Mouse (Mus musculus): ENCODE measurements around the gene Abcb7.

Abcb7 gene

DNA sequence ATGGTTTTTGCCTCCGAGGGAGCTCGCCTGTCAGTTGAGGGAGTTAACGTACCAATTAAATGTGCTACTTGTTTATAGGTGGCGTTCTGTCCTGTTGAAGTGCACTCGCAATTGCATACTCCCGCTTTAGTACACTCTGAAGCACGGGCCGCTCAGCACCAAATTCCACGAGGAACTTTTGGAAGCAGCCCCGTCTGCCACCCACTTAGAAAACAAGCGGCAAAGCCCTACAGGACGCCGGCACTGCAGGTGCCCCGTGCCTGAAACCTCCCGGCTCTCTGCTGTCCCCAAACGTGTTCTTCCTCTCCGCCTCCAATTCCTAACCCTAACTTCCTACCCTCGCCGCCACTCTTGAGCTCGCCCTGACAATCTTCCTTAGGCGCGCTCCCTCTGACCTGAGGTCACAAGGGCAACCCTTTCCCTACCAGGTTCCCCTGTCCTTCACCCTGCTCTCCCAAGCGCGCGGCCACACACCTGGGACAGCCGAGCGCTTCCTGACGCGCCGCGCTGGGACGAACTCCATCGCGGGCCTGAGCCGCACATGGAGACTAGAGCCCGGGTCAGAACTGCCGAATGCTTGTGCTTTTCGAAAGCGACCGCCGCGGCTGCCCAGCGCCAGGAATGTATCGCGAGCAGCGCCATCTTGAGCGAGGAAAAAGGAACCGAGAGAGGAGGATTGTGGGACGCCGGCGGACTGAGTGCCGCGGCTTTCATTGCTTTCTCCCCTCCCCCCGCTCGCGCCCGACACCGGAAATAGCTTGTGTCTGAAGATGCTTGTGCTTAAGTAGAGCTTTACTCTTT is at the start of gene Abcb7:
Gene Abcb7, minus strand, starts transcription at position 674 of the 801 bp plus-strand sequence.
- peak; percentile 85 for DNase-seq

DNA sequence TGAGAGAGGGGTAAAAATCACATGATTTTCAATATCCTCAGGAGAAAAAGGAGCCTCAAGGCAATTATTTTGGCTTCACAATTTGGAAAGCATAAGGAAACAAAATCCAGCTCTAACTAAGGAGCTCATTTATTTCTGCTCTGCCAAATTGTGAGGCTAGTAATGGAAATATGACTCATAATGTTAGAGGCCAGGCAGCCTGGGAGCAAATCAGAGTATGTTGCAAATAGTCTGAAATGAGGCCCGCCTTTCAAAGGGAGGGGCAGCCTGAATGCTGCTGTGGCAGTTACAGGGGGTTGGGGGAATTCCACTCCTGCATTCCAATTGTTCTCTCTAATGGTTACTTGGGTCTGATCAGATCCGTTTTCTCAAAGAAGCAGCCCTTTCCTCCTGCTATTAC is 48.1 kb upstream of the Abcb7 start:
- DNase-seq, result no peak

DNA sequence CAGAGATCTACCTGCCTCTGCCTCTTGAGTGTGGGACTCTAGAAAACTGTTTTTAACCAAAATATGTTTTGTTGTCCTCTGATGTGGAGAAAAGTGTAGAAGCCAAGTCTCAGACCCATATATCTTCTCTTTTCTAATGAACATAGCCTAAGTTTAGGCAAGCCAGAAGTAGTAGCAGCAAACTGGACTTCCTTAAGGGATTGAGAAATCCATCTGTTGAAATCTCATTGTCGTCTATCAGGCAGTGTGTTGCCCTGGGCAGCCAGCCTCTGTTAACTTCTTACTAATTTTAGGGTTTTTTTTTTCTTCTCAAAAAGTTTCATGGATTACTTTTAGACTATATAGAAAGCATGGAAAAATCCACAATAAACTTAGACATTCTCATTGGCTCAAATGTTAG is 38.8 kb upstream of the Abcb7 start:
- DNase-seq, result no peak

DNA sequence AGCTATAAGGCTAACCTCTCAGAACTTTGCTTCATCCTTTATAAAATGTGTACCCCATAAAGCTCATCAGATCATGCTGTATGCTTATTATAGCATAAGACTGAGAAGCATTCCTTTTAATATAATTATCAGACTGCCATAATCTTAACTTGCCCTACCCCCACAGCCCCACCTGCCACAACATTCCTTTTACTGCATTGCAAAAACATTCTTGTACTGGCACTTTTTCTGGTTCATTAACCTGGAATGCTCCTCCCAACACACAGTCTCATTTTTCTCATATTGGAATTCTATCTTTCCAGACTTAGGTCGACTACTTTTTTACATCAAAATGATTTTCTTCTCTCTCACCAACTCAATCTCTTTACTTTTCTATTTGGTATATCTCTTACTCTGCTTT is 19.8 kb upstream of the Abcb7 start:
- peak; percentile 5 for DNase-seq

DNA sequence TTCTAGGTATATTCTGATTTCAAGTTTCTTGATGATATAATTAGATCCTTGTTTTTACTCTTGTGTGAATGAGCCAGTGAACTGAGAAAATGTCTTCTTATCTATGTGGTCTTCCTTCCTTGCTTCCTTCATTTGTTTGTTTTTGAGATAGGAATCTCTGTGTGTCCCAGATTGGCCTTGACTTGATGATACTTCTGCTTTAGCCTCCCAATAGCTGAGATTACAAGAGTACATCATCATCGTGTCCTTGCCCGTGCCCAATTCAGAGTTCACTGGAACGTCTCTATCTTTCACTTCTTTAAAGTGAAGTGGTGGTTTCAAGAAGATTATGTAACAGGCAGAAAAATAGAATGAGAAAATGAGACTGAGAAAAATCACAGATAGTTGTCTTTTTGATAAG is 14.5 kb upstream of the Abcb7 start:
- DNase-seq, result no peak

DNA sequence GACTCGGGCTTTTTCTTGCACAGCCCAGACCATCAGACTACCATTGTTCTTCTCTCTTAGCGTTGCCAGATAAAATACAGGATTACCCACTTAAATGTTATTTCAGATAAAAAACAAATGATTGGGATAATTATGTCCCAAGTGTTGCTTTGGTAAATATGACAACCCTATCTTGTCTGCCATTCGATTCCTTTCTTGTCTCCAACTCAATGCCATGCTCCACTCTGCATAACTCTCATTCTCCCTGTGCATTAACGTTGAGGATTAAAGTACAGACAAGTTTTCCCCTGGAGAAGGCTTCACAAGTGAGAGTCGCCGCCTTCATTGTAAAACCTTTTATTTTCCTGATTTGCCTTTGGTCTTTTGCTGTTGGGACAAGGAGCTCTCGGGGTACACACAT is 339 bp upstream of the Abcb7 start:
- no peak for DNase-seq

DNA sequence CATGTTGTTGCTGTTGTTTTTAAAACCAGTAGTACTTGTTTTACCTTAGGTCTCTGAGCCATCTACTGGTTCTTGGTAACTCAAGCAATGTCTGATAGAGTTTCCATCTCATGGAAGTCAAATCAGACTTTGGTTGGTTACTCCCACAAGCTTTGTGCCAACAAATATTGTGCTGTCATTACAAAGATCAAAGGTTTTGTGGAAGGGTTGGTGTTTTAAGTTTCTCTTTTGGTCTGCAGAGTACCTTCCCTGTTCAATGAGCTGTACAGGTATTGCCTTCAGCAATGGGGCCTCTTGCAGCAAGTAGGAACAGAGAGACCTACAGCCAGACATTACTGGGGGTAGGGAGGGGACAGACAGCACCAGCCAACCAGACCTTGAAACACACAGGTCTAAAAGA is 5.5 kb downstream of the Abcb7 start:
- DNase-seq, result no peak

DNA sequence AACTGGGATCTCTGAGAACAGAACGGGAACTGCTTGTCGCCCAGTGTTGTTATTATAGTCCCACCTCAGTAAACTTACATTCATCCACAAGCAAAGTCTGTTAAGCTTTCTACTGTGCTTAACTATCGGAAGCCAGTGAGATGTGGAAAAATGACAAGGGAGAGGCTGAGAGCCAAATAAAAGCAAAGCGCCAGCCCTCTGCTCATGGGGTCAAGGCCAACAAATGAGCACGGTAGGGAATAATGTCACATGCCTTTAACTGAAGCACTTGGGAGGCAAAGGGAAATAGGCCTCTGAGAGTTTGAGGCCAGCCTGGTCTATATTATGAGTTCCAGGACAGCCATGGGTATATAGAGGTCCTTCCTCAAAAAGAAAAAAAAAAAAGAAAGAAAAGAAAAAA is 11.2 kb downstream of the Abcb7 start:
- no peak for DNase-seq

DNA sequence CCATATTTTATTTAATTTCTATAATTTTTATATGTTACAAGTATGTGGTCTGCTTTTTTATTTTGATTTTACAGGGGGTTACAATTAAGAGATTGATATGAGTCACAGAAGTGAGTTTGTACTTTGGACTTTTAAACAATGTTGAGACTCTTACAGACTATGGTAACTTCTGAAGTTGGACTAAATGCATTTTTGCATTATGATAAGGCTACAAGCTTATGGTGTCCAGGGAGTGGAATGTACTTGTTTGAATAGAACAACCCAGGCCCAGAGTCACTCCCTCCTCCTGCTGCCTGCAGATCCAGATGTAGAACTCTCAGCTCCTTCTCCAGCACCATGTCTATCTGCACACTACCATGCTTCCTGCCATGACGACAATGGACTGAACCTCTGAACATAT is 12.5 kb downstream of the Abcb7 start:
- no peak for DNase-seq

DNA sequence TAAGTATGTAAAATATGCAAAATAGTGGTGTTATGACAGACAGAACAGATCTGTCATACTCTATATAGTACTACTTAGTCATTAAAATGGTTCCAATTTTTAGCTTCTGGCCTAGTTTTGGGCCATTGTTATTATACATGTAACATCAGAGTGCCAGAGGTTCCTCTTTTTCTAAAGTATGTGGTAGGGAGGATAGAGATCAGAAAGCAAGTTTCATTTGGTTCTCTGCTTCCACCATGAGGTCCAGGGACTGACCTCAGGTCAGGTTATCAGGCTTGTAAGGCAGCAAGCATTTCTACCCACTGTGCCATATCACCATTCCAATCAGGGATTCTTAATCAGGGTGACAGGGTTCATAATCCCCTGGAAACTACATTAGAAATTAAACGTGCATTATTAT is 16.1 kb downstream of the Abcb7 start:
- no peak for DNase-seq

DNA sequence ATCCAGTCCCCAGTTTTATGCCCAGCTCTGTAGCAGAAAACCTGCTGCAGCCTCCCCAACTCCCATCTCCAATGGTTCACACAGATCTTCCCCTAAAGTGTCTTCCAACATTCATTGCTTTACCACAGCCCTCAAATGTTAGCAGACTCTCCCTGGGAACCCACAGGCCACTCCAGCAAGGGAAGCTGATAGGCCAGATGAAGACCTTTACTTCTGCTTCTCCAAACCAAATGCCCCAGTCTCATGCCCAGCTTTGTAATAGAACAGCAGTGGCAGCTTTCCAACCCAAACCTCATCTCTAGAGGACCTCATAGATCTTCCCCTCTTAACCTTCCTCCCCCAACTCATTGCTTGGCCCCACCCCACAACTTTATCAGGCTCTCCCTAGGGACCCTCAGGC is 54.0 kb downstream of the Abcb7 start:
- DNase-seq, result no peak

DNA sequence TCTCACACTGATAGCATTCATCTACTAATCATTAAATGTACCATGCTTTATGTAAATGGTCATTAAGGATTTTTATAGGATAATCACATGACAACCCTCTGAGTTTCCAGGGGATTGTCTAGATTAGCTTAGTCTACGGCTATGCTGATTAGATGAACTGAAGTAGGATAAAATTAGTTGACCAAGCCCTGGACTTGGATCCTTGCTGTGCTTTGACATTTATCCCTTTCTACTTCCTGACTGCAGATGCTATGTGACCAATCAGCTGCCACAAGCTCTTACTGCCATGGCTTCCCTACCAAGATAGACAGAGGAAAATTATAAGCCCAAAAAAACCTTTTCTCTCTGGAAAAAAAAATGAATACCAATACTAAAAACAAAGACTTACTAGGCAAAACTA is 57.8 kb downstream of the Abcb7 start:
- no peak for DNase-seq

DNA sequence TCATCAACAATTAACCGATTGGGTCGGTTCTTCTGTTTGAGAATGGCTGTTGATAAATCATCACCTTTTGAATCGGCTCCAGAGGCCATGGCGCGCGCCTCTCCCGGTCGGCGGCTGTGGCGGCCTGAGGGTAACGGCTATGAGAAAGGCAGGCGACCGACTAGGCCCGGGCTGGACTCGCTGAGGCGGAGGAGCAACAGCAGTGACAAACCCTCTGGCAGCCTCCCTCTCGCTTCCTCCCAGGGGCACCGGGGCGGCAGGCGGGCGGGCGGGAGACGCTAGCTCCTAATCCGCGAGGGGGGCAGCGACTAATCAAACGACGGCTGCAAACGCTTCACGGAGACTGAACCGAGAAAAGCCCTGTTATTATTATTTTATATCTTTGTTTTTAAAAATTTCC is 65.5 kb downstream of the Abcb7 start:
- DNase-seq, result peak; percentile 33

DNA sequence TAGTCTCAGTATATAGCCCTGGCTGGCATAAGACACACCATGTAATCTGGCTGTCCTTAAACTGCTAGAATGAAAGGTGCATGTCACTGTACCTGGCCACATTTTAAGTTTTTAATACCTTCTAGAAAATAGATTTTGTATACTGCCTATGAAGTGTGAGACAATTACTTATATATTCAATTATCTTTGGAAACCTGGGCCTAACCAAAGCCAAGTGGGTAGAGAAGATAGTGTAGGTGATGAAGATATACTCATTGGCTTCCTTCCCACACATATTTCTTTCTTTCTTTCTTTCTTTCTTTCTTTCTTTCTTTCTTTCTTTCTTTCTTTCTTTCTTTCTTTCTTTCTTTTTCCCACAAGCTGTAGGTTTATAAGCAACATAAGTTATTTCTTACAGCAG is 121.9 kb downstream of the Abcb7 start:
- DNase-seq, result no peak

DNA sequence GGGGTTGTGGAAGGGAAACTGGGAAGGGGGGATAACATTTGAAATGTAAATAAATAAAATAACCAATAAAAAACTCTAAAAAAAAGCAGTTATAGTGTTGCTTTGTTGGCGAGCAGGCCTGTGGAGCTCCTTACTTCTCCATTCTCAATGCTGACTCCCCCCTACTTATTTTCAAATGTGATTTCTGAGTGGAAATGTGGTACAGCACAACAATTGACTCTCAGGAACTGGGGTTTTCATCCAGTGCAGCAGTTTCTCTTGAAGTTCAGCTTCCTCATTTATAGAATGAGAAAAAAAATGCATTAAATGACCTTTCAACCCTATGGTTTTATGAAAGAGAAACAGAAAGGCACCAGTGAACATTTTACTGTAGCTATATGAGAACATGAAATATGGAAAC is 133.8 kb downstream of the Abcb7 start:
- no peak for DNase-seq

DNA sequence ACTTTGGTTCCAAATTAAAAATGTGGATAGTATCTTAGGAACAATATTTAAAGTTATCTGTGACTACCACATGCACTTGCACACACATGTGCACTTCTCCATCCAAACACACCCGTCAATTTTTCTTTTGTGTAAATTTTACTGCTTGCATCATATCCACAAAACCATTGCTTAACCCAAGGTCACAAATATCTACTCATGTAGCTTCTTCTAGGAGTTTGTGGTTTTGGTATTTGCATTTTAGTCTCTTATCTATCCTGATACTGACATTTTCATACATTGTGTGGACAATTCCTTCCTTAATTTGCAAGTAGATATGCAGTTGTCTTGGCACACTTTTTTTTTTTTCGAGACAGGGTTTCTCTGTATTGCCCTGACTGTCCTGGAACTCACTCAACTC is 149.3 kb downstream of the Abcb7 start:
- no peak for DNase-seq

DNA sequence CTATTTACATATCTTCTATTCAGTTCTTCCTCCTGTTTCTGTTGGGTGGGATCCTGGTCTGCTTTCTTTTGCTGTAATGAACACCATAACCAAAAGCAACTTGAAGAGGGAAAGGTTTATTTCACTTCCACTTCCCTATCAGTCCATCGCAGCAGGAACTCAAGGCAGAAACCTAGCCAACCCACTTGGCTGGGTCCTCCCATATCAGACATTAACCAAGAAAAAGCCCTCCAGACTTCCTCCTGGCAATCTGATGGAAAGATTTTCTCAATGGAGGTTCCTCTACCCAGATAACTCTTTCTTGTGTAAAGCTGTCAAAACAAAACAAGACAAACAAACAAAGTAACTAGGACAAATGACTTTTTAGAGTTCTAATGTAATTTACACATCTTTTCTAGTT is 151.2 kb downstream of the Abcb7 start:
- DNase-seq, result no peak

DNA sequence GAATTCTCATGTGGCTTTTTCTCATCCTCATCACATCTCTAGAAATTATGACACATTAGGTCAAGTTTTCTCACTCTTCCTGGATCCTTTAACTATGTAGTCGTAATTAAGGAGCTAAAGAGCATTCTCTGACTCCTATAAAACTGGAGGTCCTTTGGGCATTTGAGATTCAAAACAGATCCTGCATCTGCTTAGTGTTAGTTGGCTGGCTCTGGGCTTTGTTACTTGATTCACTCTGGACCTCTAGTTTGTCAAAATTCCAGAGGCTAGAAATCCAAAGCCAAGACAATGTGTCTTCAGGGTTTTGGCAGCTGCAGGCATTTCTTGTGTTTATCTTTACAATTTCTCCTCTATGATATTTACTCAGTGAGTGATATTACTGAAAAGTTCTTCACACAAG is 157.1 kb downstream of the Abcb7 start:
- no peak for DNase-seq

Measured in kidney, adult 18-20 months (tissue).